Mouse (Mus musculus): ENCODE data around the gene Fam174b.

Gene Fam174b

GRCm38 (mm10) chr7:73813887-73814286 is 73.8 kb downstream of the Fam174b start:
- no peak for DNase-seq (ENCODE audit: low read depth in 2 of 2, low spot score in 2 of 2)

- DNase-seq (ENCODE audit: low read depth in 2 of 2, low spot score in 2 of 2): no peak
Observed at GRCm38 (mm10) chr7:73814454-73814853, 74.4 kb downstream of the Fam174b start.

- no peak for DNase-seq (ENCODE audit: low read depth in 2 of 2, low spot score in 2 of 2)
Observed at GRCm38 (mm10) chr7:73816255-73816996, 76.3 kb downstream of the Fam174b start.

- no peak for DNase-seq (ENCODE audit: low read depth in 2 of 2, low spot score in 2 of 2)
Observed at GRCm38 (mm10) chr7:73819366-73819765, 79.3 kb downstream of the Fam174b start.
